Comparison of ENCODE assay signal across 10 mouse cellular contexts in the genomic region with DNA sequence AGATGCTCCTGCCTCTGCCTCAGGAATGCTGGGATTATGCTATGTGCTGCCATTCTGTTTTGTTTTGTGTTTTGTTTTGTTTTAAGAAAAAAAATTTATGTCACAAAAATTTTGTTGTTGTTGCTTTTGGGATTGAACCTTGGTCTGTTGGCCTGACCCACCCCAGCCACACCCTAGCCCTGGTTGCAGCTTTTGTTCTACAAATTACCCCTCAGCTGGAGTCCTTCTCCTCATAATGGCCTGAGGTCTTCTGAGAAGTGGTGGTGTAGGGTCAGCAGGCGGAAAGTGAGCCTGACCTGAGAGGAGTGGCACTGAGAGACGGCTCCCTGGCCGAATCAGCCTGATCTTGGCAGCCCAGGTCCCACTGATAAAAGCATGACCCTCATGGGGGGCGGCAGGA.
"Had no signal": no experiment of that assay in that cellular context is flagged by ENCODE, and none has a peak within 500 bp of the region (broad histone marks: within the 10 kb centered on the region; RNA-seq: fewer than 3 reads in every experiment).

No protein-coding gene starts in this region.

- H3K4me3 ChIP-seq: intestine, embryonic 15.5 days; left cerebral cortex, adult 2 months; limb, embryonic 15.5 days; midbrain, embryonic 15.5 days; neural tube, embryonic 12.5 days had no signal

- H3K27me3 ChIP-seq: intestine, embryonic 15.5 days; limb, embryonic 15.5 days; midbrain, embryonic 15.5 days; neural tube, embryonic 12.5 days had no signal

- H3K36me3 ChIP-seq: intestine, embryonic 15.5 days; limb, embryonic 15.5 days; midbrain, embryonic 15.5 days had no signal

- H3K4me2 ChIP-seq: intestine, embryonic 15.5 days; limb, embryonic 15.5 days; midbrain, embryonic 11.5 days; midbrain, embryonic 15.5 days; neural tube, embryonic 12.5 days had no signal

- H3K27ac ChIP-seq: intestine, embryonic 15.5 days; left cerebral cortex, adult 2 months; limb, embryonic 15.5 days; midbrain, embryonic 15.5 days; neural tube, embryonic 12.5 days had no signal

- H3K9ac ChIP-seq: intestine, embryonic 15.5 days; limb, embryonic 15.5 days; midbrain, embryonic 15.5 days; neural tube, embryonic 12.5 days had no signal

- DNase-seq: kidney, adult 18-20 months; kidney, postnatal 10 days; kidney, postnatal 4 days; thymus, postnatal 36 days had no signal

- ATAC-seq: intestine, embryonic 15.5 days; midbrain, embryonic 15.5 days had no signal

- H3K9me3 ChIP-seq: intestine, embryonic 15.5 days; limb, embryonic 15.5 days; midbrain, embryonic 15.5 days; neural tube, embryonic 12.5 days had no signal
